Mouse (Mus musculus) layer of hippocampus, adult 9-10 months (tissue): ENCODE data around the gene Gm14226.
"Not testable (repeated sequence)": the region's sequence is repeated elsewhere in the genome, so short reads cannot be mapped to it uniquely, and the experiment has no call there.

Experiments used
- DNase-seq: peaks from one replicate; pipeline ENCODE4 v3.0.0; 2022; ENCODE audit warnings: low spot score

Gm14226 gene

GRCm38 (mm10) chr2:155018251-155018755 lies at the start of gene Gm14226:
Gm14226 (plus strand) TSS chr2:155018266.
- not testable (repeated sequence) for DNase-seq

GRCm38 (mm10) chr2:154969740-154970397 lies 48.2 kb upstream of the Gm14226 start:
- not testable (repeated sequence) for DNase-seq

- no peak for DNase-seq
Measured at GRCm38 (mm10) chr2:154971919-154972692, 46.0 kb upstream of the Gm14226 start.

- no peak for DNase-seq
Measured at GRCm38 (mm10) chr2:154972981-154973380, 45.1 kb upstream of the Gm14226 start.

- no peak for DNase-seq
Measured at GRCm38 (mm10) chr2:154986609-154987008, 31.5 kb upstream of the Gm14226 start.

- DNase-seq = no peak
Measured at GRCm38 (mm10) chr2:154991411-154991810, 26.7 kb upstream of the Gm14226 start.

GRCm38 (mm10) chr2:154992083-154992482 lies 26.0 kb upstream of the Gm14226 start:
- no peak for DNase-seq

- DNase-seq = no peak
Measured at GRCm38 (mm10) chr2:155005491-155005890, 12.6 kb upstream of the Gm14226 start.

- DNase-seq = no peak
Measured at GRCm38 (mm10) chr2:155011086-155011656, 6.9 kb upstream of the Gm14226 start.

- no peak for DNase-seq
Measured at GRCm38 (mm10) chr2:155012991-155013390, 5.1 kb upstream of the Gm14226 start.

GRCm38 (mm10) chr2:155016751-155017150 lies 1.3 kb upstream of the Gm14226 start:
- DNase-seq = not testable (repeated sequence)

- no peak for DNase-seq
Measured at GRCm38 (mm10) chr2:155018762-155019641, 936 bp downstream of the Gm14226 start.

- peak; percentile 83 for DNase-seq
Measured at GRCm38 (mm10) chr2:155019673-155020072, 1.6 kb downstream of the Gm14226 start.

- not testable (repeated sequence) for DNase-seq
Measured at GRCm38 (mm10) chr2:155020247-155020826, 2.3 kb downstream of the Gm14226 start.

- DNase-seq = no peak
Measured at GRCm38 (mm10) chr2:155030831-155031230, 12.8 kb downstream of the Gm14226 start.

GRCm38 (mm10) chr2:155032938-155033710 lies 15.1 kb downstream of the Gm14226 start:
- no peak for DNase-seq

- DNase-seq = no peak
Measured at GRCm38 (mm10) chr2:155039956-155040355, 21.9 kb downstream of the Gm14226 start.

GRCm38 (mm10) chr2:155044542-155044941 lies 26.5 kb downstream of the Gm14226 start:
- DNase-seq = no peak

- DNase-seq = no peak
Measured at GRCm38 (mm10) chr2:155045075-155045474, 27.0 kb downstream of the Gm14226 start.

- DNase-seq = no peak
Measured at GRCm38 (mm10) chr2:155046803-155047202, 28.7 kb downstream of the Gm14226 start.
